Mouse (Mus musculus): ENCODE measurements at regions not wholly inside any gene's neighbourhood (a gene's known extent, or its start where the extent isn't known, plus 50 kb on each side); places are given as distances from the start of the nearest gene placed in this dataset.

GRCm38 (mm10) chr14:21932771-21933170 is 56.6 kb downstream of the Zfp503 start:
- intact Hi-C loops (cut with DNase I): no loop called here
- peak; percentile 22 to 69 for DNase-seq (ENCODE audit: low spot score in 2 of 2)

- peak in 1 of 2 experiments; percentile 37 for DNase-seq (ENCODE audit: low spot score in 2 of 2)
- intact Hi-C loops (cut with DNase I): no loop called here
These were observed 57.5 kb downstream of the Zfp503 start for GRCm38 (mm10) chr14:21931944-21932343.

GRCm38 (mm10) chr14:21929048-21929447 is 60.4 kb downstream of the Zfp503 start:
- intact Hi-C loops (cut with DNase I): no loop called here
- DNase-seq (ENCODE audit: low spot score in 2 of 2): no peak

GRCm38 (mm10) chr14:21916671-21917070 is 67.9 kb upstream of the Comtd1 start:
- DNase-seq (ENCODE audit: low spot score in 2 of 2): no peak
- intact Hi-C loops (cut with DNase I): no loop called here

- DNase-seq (ENCODE audit: low spot score in 2 of 2): peak in 1 of 2 experiments; percentile 15
These were observed 56.0 kb upstream of the Comtd1 start for GRCm38 (mm10) chr14:21904498-21905395.

GRCm38 (mm10) chr14:21903562-21904497 is 55.1 kb upstream of the Comtd1 start:
- intact Hi-C loops (cut with DNase I): no loop called here
- peak in 1 of 2 experiments; percentile 16 for DNase-seq (ENCODE audit: low spot score in 2 of 2)

More at GRCm38 (mm10) chr14:21904498-21905395, 56.0 kb upstream of the Comtd1 start:
- intact Hi-C loops (cut with DNase I): no loop called here

GRCm38 (mm10) chr14:21902856-21903255 is 54.1 kb upstream of the Comtd1 start:
- intact Hi-C loops (cut with DNase I): no loop called here
- DNase-seq (ENCODE audit: low spot score in 2 of 2): no peak

- intact Hi-C loops (cut with DNase I): no loop called here
These were observed 53.7 kb upstream of the Comtd1 start for GRCm38 (mm10) chr14:21902456-21902855.

GRCm38 (mm10) chr14:21900951-21901350 is 52.2 kb upstream of the Comtd1 start:
- DNase-seq (ENCODE audit: low spot score in 2 of 2): no peak
- intact Hi-C loops (cut with DNase I): no loop called here

More at GRCm38 (mm10) chr14:21902456-21902855, 53.7 kb upstream of the Comtd1 start:
- no peak for DNase-seq (ENCODE audit: low spot score in 2 of 2)

GRCm38 (mm10) chr14:21900516-21900915 is 51.7 kb upstream of the Comtd1 start:
- intact Hi-C loops (cut with DNase I): no loop called here
- no peak for DNase-seq (ENCODE audit: low spot score in 2 of 2)
